Mouse (Mus musculus): ENCODE results near the gene Fuz. TPM values are rescaled to one million over a fixed set of nuclear protein-coding genes. Genes with fewer than 3 reads are reported as not detected.
A peak's percentile ranks its signal among the peaks of the same experiment; 100 is the strongest.

The Fuz gene
- polyA plus RNA-seq, 1 experiment from 2014 or later = 21.9 TPM

GRCm38 (mm10) chr7:44857905-44858304, 38.0 kb upstream of the Fuz start:
- Histone ChIP-seq H3K9me3 (ENCODE audit: control insufficient read depth, low read length) (no peaks in the 10 kb centered on the region), H3K4me3 (ENCODE audit: low read length) (peak overlapping the region; percentile 66), H3K27me3 (ENCODE audit: control insufficient read depth, insufficient read depth, low read length) (no peaks in the 10 kb centered on the region), H3K9ac (ENCODE audit: low read depth, low read length) (peak overlapping the region; percentile 69), H3K27ac (ENCODE audit: low read depth, low read length) (no peak overlapping the region), H3K4me2 (replicated peaks; ENCODE audit: low read depth, low read length) (peak overlapping the region; percentile 64), H3K4me1 (ENCODE audit: control insufficient read depth, insufficient read depth, low read length) (peaks cover 36% of the 10 kb centered on the region), H3K36me3 (ENCODE audit: control insufficient read depth, insufficient read depth, low read length) (peaks cover 22% of the 10 kb centered on the region)
- 29% methylated on average over 8 of the region's 8 CpGs for WGBS
- no peak for ATAC-seq (ENCODE audit: low FRiP score, low TSS enrichment)

DNA sequence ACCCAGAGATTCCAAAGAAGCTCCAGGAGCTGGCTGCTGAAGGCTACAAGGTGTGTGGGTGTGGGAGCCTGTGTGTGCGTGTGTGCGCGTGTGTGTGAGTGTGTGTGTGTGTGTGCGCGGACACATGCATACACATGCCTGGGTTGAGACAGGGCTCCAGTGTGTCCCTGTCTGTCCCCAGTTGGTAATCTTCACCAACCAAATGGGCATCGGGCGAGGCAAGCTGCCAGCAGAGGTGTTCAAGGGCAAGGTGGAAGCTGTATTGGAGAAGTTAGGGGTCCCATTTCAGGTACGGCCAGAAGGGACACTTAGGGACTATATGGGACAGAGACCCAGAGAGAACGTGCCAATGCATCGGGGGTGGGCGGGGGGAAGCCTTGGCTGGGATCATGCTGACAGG, 36.0 kb upstream of the Fuz start:
- Histone ChIP-seq H3K27me3 (ENCODE audit: control insufficient read depth, insufficient read depth, low read length) (no peaks in the 10 kb centered on the region), H3K9ac (ENCODE audit: low read depth, low read length) (no peak overlapping the region), H3K9me3 (ENCODE audit: control insufficient read depth, low read length) (no peaks in the 10 kb centered on the region), H3K27ac (ENCODE audit: low read depth, low read length) (no peak overlapping the region), H3K4me1 (ENCODE audit: control insufficient read depth, insufficient read depth, low read length) (peaks cover 28% of the 10 kb centered on the region), H3K36me3 (ENCODE audit: control insufficient read depth, insufficient read depth, low read length) (peaks cover 36% of the 10 kb centered on the region), H3K4me3 (ENCODE audit: low read length) (no peak overlapping the region), H3K4me2 (replicated peaks; ENCODE audit: low read depth, low read length) (no peak overlapping the region)
- WGBS = 89% methylated on average over 11 of the region's 11 CpGs
- ATAC-seq (ENCODE audit: low FRiP score, low TSS enrichment) = no peak

GRCm38 (mm10) chr7:44860576-44861428, 35.1 kb upstream of the Fuz start:
- Histone ChIP-seq H3K4me1 (ENCODE audit: control insufficient read depth, insufficient read depth, low read length) (peaks cover 28% of the 10 kb centered on the region), H3K27me3 (ENCODE audit: control insufficient read depth, insufficient read depth, low read length) (no peaks in the 10 kb centered on the region), H3K9me3 (ENCODE audit: control insufficient read depth, low read length) (no peaks in the 10 kb centered on the region), H3K4me3 (ENCODE audit: low read length) (no peak overlapping the region), H3K9ac (ENCODE audit: low read depth, low read length) (no peak overlapping the region), H3K36me3 (ENCODE audit: control insufficient read depth, insufficient read depth, low read length) (peaks cover 45% of the 10 kb centered on the region), H3K27ac (ENCODE audit: low read depth, low read length) (no peak overlapping the region; the same call in 1 of the 2 replicates), H3K4me2 (replicated peaks; ENCODE audit: low read depth, low read length) (no peak overlapping the region; the same call in 1 of the 2 replicates)
- 61% methylated on average over 22 of the region's 22 CpGs for WGBS
- peak; percentile 33 for ATAC-seq (ENCODE audit: low FRiP score, low TSS enrichment)

DNA sequence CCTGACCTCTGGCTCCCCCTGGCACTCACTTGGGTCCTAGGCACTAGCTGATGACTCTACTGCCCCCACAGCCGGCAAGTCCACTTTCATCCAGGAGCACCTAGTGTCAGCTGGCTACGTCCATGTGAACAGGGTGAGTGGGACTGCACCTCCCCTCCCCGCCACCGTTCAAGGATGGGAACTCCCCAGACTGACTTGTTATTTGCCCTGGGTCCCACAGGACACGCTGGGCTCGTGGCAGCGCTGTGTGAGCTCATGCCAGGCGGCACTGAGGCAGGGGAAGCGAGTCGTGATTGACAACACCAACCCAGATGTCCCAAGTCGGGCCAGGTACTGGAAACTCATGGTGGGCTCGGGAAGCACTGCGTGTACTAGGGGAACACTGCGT, 34.5 kb upstream of the Fuz start:
- Histone ChIP-seq H3K36me3 (ENCODE audit: control insufficient read depth, insufficient read depth, low read length) (peaks cover 51% of the 10 kb centered on the region), H3K27ac (ENCODE audit: low read depth, low read length) (no peak overlapping the region), H3K9ac (ENCODE audit: low read depth, low read length) (no peak overlapping the region), H3K4me3 (ENCODE audit: low read length) (no peak overlapping the region), H3K4me1 (ENCODE audit: control insufficient read depth, insufficient read depth, low read length) (peaks cover 32% of the 10 kb centered on the region), H3K27me3 (ENCODE audit: control insufficient read depth, insufficient read depth, low read length) (no peaks in the 10 kb centered on the region), H3K9me3 (ENCODE audit: control insufficient read depth, low read length) (no peaks in the 10 kb centered on the region), H3K4me2 (replicated peaks; ENCODE audit: low read depth, low read length) (no peak overlapping the region)
- WGBS = 80% methylated on average over 14 of the region's 14 CpGs
- no peak for ATAC-seq (ENCODE audit: low FRiP score, low TSS enrichment)

- H3K36me3 ChIP-seq (ENCODE audit: control insufficient read depth, insufficient read depth, low read length) = peaks cover 57% of the 10 kb centered on the region
- no peak overlapping the region for H3K4me2 ChIP-seq (replicated peaks; ENCODE audit: low read depth, low read length)
- H3K27ac ChIP-seq (ENCODE audit: low read depth, low read length) = no peak overlapping the region; the same call in 1 of the 2 replicates
- ATAC-seq (ENCODE audit: low FRiP score, low TSS enrichment) = no peak
- H3K9me3 ChIP-seq (ENCODE audit: control insufficient read depth, low read length) = no peaks in the 10 kb centered on the region
- H3K27me3 ChIP-seq (ENCODE audit: control insufficient read depth, insufficient read depth, low read length) = no peaks in the 10 kb centered on the region
- H3K4me1 ChIP-seq (ENCODE audit: control insufficient read depth, insufficient read depth, low read length) = peaks cover 39% of the 10 kb centered on the region
- H3K9ac ChIP-seq (ENCODE audit: low read depth, low read length) = no peak overlapping the region
- WGBS = 88% methylated on average over 8 of the region's 8 CpGs
- H3K4me3 ChIP-seq (ENCODE audit: low read length) = no peak overlapping the region
Observed at GRCm38 (mm10) chr7:44862434-44862833, 33.4 kb upstream of the Fuz start.

GRCm38 (mm10) chr7:44863210-44863609, 32.7 kb upstream of the Fuz start:
- Histone ChIP-seq H3K4me1 (ENCODE audit: control insufficient read depth, insufficient read depth, low read length) (peaks cover 38% of the 10 kb centered on the region), H3K4me3 (ENCODE audit: low read length) (no peak overlapping the region), H3K27ac (ENCODE audit: low read depth, low read length) (no peak overlapping the region), H3K4me2 (replicated peaks; ENCODE audit: low read depth, low read length) (no peak overlapping the region), H3K27me3 (ENCODE audit: control insufficient read depth, insufficient read depth, low read length) (no peaks in the 10 kb centered on the region), H3K36me3 (ENCODE audit: control insufficient read depth, insufficient read depth, low read length) (peaks cover 57% of the 10 kb centered on the region), H3K9ac (ENCODE audit: low read depth, low read length) (no peak overlapping the region), H3K9me3 (ENCODE audit: control insufficient read depth, low read length) (no peaks in the 10 kb centered on the region)
- ATAC-seq (ENCODE audit: low FRiP score, low TSS enrichment) = no peak
- 91% methylated on average over 14 of the region's 14 CpGs for WGBS

GRCm38 (mm10) chr7:44863982-44864494, 31.8 kb upstream of the Fuz start:
- Histone ChIP-seq H3K9ac (ENCODE audit: low read depth, low read length) (no peak overlapping the region), H3K27me3 (ENCODE audit: control insufficient read depth, insufficient read depth, low read length) (no peaks in the 10 kb centered on the region), H3K4me1 (ENCODE audit: control insufficient read depth, insufficient read depth, low read length) (peaks cover 35% of the 10 kb centered on the region), H3K36me3 (ENCODE audit: control insufficient read depth, insufficient read depth, low read length) (peaks cover 57% of the 10 kb centered on the region), H3K27ac (ENCODE audit: low read depth, low read length) (no peak overlapping the region), H3K9me3 (ENCODE audit: control insufficient read depth, low read length) (no peaks in the 10 kb centered on the region), H3K4me3 (ENCODE audit: low read length) (no peak overlapping the region), H3K4me2 (replicated peaks; ENCODE audit: low read depth, low read length) (no peak overlapping the region)
- no peak for ATAC-seq (ENCODE audit: low FRiP score, low TSS enrichment)
- 87% methylated on average over 11 of the region's 11 CpGs for WGBS

GRCm38 (mm10) chr7:44864595-44865542, 31.0 kb upstream of the Fuz start:
- Histone ChIP-seq H3K9me3 (ENCODE audit: control insufficient read depth, low read length) (no peaks in the 10 kb centered on the region), H3K4me3 (ENCODE audit: low read length) (no peak overlapping the region), H3K27me3 (ENCODE audit: control insufficient read depth, insufficient read depth, low read length) (no peaks in the 10 kb centered on the region), H3K27ac (ENCODE audit: low read depth, low read length) (no peak overlapping the region), H3K9ac (ENCODE audit: low read depth, low read length) (0 out of 2 replicates have a peak overlapping the region, but pooled peaks have one; percentile 2), H3K4me2 (replicated peaks; ENCODE audit: low read depth, low read length) (no peak overlapping the region), H3K36me3 (ENCODE audit: control insufficient read depth, insufficient read depth, low read length) (peaks cover 57% of the 10 kb centered on the region), H3K4me1 (ENCODE audit: control insufficient read depth, insufficient read depth, low read length) (peaks cover 35% of the 10 kb centered on the region)
- 83% methylated on average over 24 of the region's 24 CpGs for WGBS
- no peak for ATAC-seq (ENCODE audit: low FRiP score, low TSS enrichment)

Measured in kidney, embryonic 14.5 days (tissue).